Mouse (Mus musculus) CH12.LX (cell line): ENCODE results near the gene Rabep1. TPM values are rescaled to one million over a fixed set of nuclear protein-coding genes. Genes with fewer than 3 reads are reported as not detected.

Experiments used
- DNase-seq: peaks from one replicate; pipeline ENCODE4 v3.0.0-alpha.2; 2013; ENCODE audit errors: extremely low read depth
- H3K27ac ChIP-seq: 2 replicates; pipeline ENCODE4 v1.5.1; 2012; ENCODE audit warnings: low read depth, mild to moderate bottlenecking, control low read depth, moderate library complexity; ENCODE audit not compliant: insufficient read depth
- H3K27me3 ChIP-seq: replicated peaks from 2 replicates; pipeline ENCODE3; 2012; ENCODE audit warnings: inconsistent platforms
- H3K36me3 ChIP-seq, 2 experiments: replicated peaks in 1 of 2; 2 replicates each; pipeline versions ENCODE3 to v1.6.1; 2012; ENCODE audit warnings: inconsistent platforms in 1 of 2, low read length in 1 of 2, mild to moderate bottlenecking in 1 of 2, mixed read lengths in 1 of 2, moderate library complexity in 1 of 2; ENCODE audit not compliant: control insufficient read depth in 1 of 2, insufficient read depth in 1 of 2
- H3K4me1 ChIP-seq, 2 experiments: 2 replicates each; pipeline ENCODE4 v1.6.1; 2012; ENCODE audit warnings: inconsistent platforms in 1 of 2, moderate library complexity in 1 of 2; ENCODE audit not compliant: insufficient read depth in 2 of 2, control insufficient read depth in 1 of 2
- H3K4me2 ChIP-seq: 2 replicates; pipeline ENCODE4 v1.6.1; 2012; ENCODE audit warnings: low read depth, mild to moderate bottlenecking, control low read depth; ENCODE audit not compliant: poor library complexity, insufficient read depth, severe bottlenecking
- H3K4me3 ChIP-seq, 3 experiments: fragments of 150-350 bp in 1 of 3; sonication (generic) in 1 of 3; replicated peaks in 1 of 3; 2 replicates each; pipeline versions ENCODE3 to v1.5.1; 2011 to 2012; ENCODE audit warnings: low read depth in 2 of 3, low read length in 2 of 3, mild to moderate bottlenecking in 2 of 3, moderate library complexity in 2 of 3, control low read depth in 1 of 3, improper control_type of control experiment in 1 of 3, inconsistent platforms in 1 of 3, mixed read lengths in 1 of 3; ENCODE audit not compliant: poor library complexity in 1 of 3
- H3K79me2 ChIP-seq: replicated peaks from 2 replicates; pipeline ENCODE4 v1.6.1; 2012; ENCODE audit warnings: mild to moderate bottlenecking, moderate library complexity; ENCODE audit not compliant: control insufficient read depth, poor library complexity, insufficient read depth, severe bottlenecking; ENCODE audit errors: extremely low read depth
- H3K9ac ChIP-seq: 2 replicates; pipeline ENCODE4 v1.6.1; 2012; ENCODE audit warnings: low read depth, mild to moderate bottlenecking, control low read depth, moderate library complexity; ENCODE audit not compliant: insufficient read depth
- H3K9me3 ChIP-seq: replicated peaks from 2 replicates; pipeline ENCODE3; 2012; ENCODE audit warnings: low read length, inconsistent platforms, mixed read lengths
- BHLHE40 ChIP-seq: IDR thresholded peaks from 2 replicates; pipeline ENCODE4 v1.6.1; 2011; ENCODE audit warnings: mild to moderate bottlenecking, low read depth, low read length, improper control_type of control experiment
- CHD1 ChIP-seq: IDR thresholded peaks from 2 replicates; pipeline ENCODE4 v1.6.1; 2012; ENCODE audit warnings: low read depth, low read length, improper control_type of control experiment, inconsistent platforms
- CTCF ChIP-seq, 2 experiments: IDR thresholded peaks in 1 of 2; conservative IDR thresholded peaks in 1 of 2; 2 replicates each; pipeline ENCODE4 v1.5.1; 2011 to 2012; ENCODE audit warnings: low read depth in 2 of 2, low read length in 2 of 2, improper control_type of control experiment in 1 of 2, inconsistent platforms in 1 of 2, mild to moderate bottlenecking in 1 of 2, moderate library complexity in 1 of 2
- ELF1 ChIP-seq: IDR thresholded peaks from 2 replicates; pipeline ENCODE4 v1.6.1; 2014; ENCODE audit warnings: low read depth, mild to moderate bottlenecking, inconsistent platforms, low read length, improper control_type of control experiment
- EP300 ChIP-seq: IDR thresholded peaks from 2 replicates; pipeline ENCODE4 v1.6.1; 2011; ENCODE audit warnings: low read length, improper control_type of control experiment
- GABPA ChIP-seq: IDR thresholded peaks from 2 replicates; pipeline ENCODE4 v1.6.1; 2012; ENCODE audit warnings: low read depth, low read length, improper control_type of control experiment, inconsistent platforms; ENCODE audit not compliant: insufficient replicate concordance
- HCFC1 ChIP-seq: IDR thresholded peaks from 2 replicates; pipeline ENCODE4 v1.6.1; 2012; ENCODE audit warnings: low read depth, mild to moderate bottlenecking, inconsistent platforms, low read length, improper control_type of control experiment
- JUN ChIP-seq: IDR thresholded peaks from 2 replicates; pipeline ENCODE4 v1.6.1; 2011; ENCODE audit warnings: low read depth, mild to moderate bottlenecking, low read length, improper control_type of control experiment, moderate library complexity; ENCODE audit not compliant: insufficient read depth
- JUND ChIP-seq: conservative IDR thresholded peaks from 2 replicates; pipeline ENCODE4 v1.6.1; 2011; ENCODE audit warnings: low read depth, low read length, improper control_type of control experiment
- MAFK ChIP-seq: IDR thresholded peaks from 2 replicates; pipeline ENCODE4 v1.6.1; 2011; ENCODE audit warnings: low read length, improper control_type of control experiment; ENCODE audit not compliant: insufficient replicate concordance
- MAX ChIP-seq: IDR thresholded peaks from 2 replicates; pipeline ENCODE4 v1.6.1; 2011; ENCODE audit warnings: low read length, improper control_type of control experiment
- MAZ ChIP-seq: IDR thresholded peaks from 2 replicates; pipeline ENCODE4 v1.6.1; 2012; ENCODE audit warnings: low read depth, mild to moderate bottlenecking, inconsistent platforms, low read length, improper control_type of control experiment, moderate library complexity
- MYC ChIP-seq: IDR thresholded peaks from 2 replicates; pipeline ENCODE4 v1.6.1; 2011; ENCODE audit warnings: low read depth, mild to moderate bottlenecking, improper control_type of control experiment, low read length
- NELFE ChIP-seq: IDR thresholded peaks from 2 replicates; pipeline ENCODE4 v1.6.1; 2011; ENCODE audit warnings: low read depth, low read length, improper control_type of control experiment
- POLR2A ChIP-seq: IDR thresholded peaks from 2 replicates; pipeline ENCODE4 v1.6.1; 2011; ENCODE audit warnings: low read depth, mild to moderate bottlenecking, improper control_type of control experiment, low read length
- POLR2AphosphoS2 ChIP-seq: IDR thresholded peaks from 2 replicates; pipeline ENCODE4 v1.6.1; 2011; ENCODE audit warnings: low read depth, low read length, improper control_type of control experiment
- RAD21 ChIP-seq: IDR thresholded peaks from 2 replicates; pipeline ENCODE4 v1.6.1; 2011; ENCODE audit warnings: low read depth, mild to moderate bottlenecking, low read length, improper control_type of control experiment, moderate library complexity
- RCOR1 ChIP-seq: conservative IDR thresholded peaks from 2 replicates; pipeline ENCODE4 v1.6.1; 2012; ENCODE audit warnings: low read depth, mild to moderate bottlenecking, inconsistent platforms, low read length, improper control_type of control experiment
- SIN3A ChIP-seq: IDR thresholded peaks from 2 replicates; pipeline ENCODE4 v1.6.1; 2012; ENCODE audit warnings: low read length, improper control_type of control experiment, inconsistent platforms
- TBP ChIP-seq: conservative IDR thresholded peaks from 2 replicates; pipeline ENCODE4 v1.6.1; 2011; ENCODE audit warnings: low read depth, low read length, improper control_type of control experiment
- TCF12 ChIP-seq: IDR thresholded peaks from 2 replicates; pipeline ENCODE4 v1.6.1; 2014; ENCODE audit warnings: low read depth, mild to moderate bottlenecking, inconsistent platforms, low read length, improper control_type of control experiment
- USF2 ChIP-seq: conservative IDR thresholded peaks from 2 replicates; pipeline ENCODE4 v1.6.1; 2011; ENCODE audit warnings: low read depth, low read length, improper control_type of control experiment
- ZC3H11A ChIP-seq: IDR thresholded peaks from 2 replicates; pipeline ENCODE4 v1.6.1; 2012; ENCODE audit warnings: low read depth, mild to moderate bottlenecking, inconsistent platforms, low read length, improper control_type of control experiment
- ZMIZ1 ChIP-seq: IDR thresholded peaks from 2 replicates; pipeline ENCODE4 v1.6.1; 2012; ENCODE audit warnings: low read depth, mild to moderate bottlenecking, inconsistent platforms, low read length, improper control_type of control experiment
- dilution Hi-C: fragments of 300-500 bp; cut with MboI; formaldehyde crosslinking; loops from 2 replicates; pipeline ENCODE4 v1.14.3; 2020; ENCODE audit warnings: low sequenced_read_pairs; ENCODE audit not compliant: extremely low pct_unique_long_range_greater_than_20kb, extremely low pct_ligation_motif_present
- in situ Hi-C: fragments of 300-500 bp; cut with MboI; formaldehyde crosslinking; loops from 3 replicates; pipeline ENCODE4 v1.14.3; 2019; ENCODE audit warnings: low sequenced_read_pairs, low pct_ligation_motif_present, low pct_unique_long_range_greater_than_20kb, mixed read lengths
- polyA plus RNA-seq: library from polyadenylated mRNA; unstranded; fragments of >175 nt; gene quantifications from 2 replicates; pipeline ENCODE4 v1.2.1, GENCODE M21; 2012; ENCODE audit warnings: low read depth; ENCODE audit not compliant: insufficient read length
- total RNA-seq, 2 experiments: library from RNA; depleted of rRNA; stranded (reverse); fragments of 300-350 nt in 1 of 2; fragments of >200 nt in 1 of 2; gene quantifications; 2 replicates each; pipeline ENCODE4 v1.2.3; 2012 to 2014

Gene Rabep1
- total and polyA plus RNA-seq, 3 experiments = 22.3 to 28.3 (median 26.1) TPM

- no peaks in the 10 kb centered on the region for H3K79me2 ChIP-seq
- H3K27me3 ChIP-seq = no peaks in the 10 kb centered on the region
- peaks cover 13 to 65% of the 10 kb centered on the region in 2 experiments for H3K4me1 ChIP-seq
- H3K27ac ChIP-seq = no peak overlapping the region
- DNase-seq = no peak
- H3K9ac ChIP-seq = no peak overlapping the region
- in situ Hi-C loops (loop anchor here (5.0 kb wide), 1 partner anchor 34 kb away; no protein-coding TSS in a partner anchor), dilution Hi-C loops (no loop called here)
- TF ChIP-seq RCOR1 (no peak), BHLHE40 (no peak), HCFC1 (no peak), RAD21 (no peak), POLR2AphosphoS2 (no peak), JUN (no peak), POLR2A (no peak), TBP (no peak), MYC (no peak), JUND (no peak), NELFE (no peak), USF2 (no peak), EP300 (no peak), SIN3A (no peak), MAFK (no peak), MAX (no peak), CHD1 (no peak), ELF1 (no peak)
- H3K36me3 ChIP-seq = no peaks in the 10 kb centered on the region
- no peak overlapping the region for H3K4me2 ChIP-seq
- H3K4me3 ChIP-seq = no peak overlapping the region
- H3K9me3 ChIP-seq = no peaks in the 10 kb centered on the region
Observed at GRCm38 (mm10) chr11:70811041-70811440, 33.5 kb upstream of the Rabep1 start.

GRCm38 (mm10) chr11:70811471-70812240 is 32.9 kb upstream of the Rabep1 start:
- Histone ChIP-seq H3K4me3 (no peak overlapping the region), H3K9ac (no peak overlapping the region), H3K4me1 (peaks cover 13 to 64% of the 10 kb centered on the region in 2 experiments), H3K79me2 (no peaks in the 10 kb centered on the region), H3K36me3 (no peaks in the 10 kb centered on the region), H3K27ac (no peak overlapping the region), H3K27me3 (no peaks in the 10 kb centered on the region), H3K9me3 (no peaks in the 10 kb centered on the region), H3K4me2 (no peak overlapping the region)
- dilution Hi-C loops (no loop called here), in situ Hi-C loops (loop anchor here (5.0 kb wide), 1 partner anchor 34 kb away; no protein-coding TSS in a partner anchor)
- no peak for DNase-seq
- TF ChIP-seq MAZ = no peak
- no peak for TF ChIP-seq CTCF (conservative IDR thresholded peaks at IDR 0.05 in 1 of 2, IDR thresholded peaks at IDR 0.05 in 1 of 2; ENCODE audit: low read depth in 2 of 2, low read length in 2 of 2)
- no peak for TF ChIP-seq ZC3H11A
- TF ChIP-seq ZMIZ1 = no peak
- no peak for TF ChIP-seq TCF12
- TF ChIP-seq GABPA = no peak
